Mouse (Mus musculus): Measurements from ENCODE around the gene Mrpl18. TPM values are rescaled to one million over a fixed set of nuclear protein-coding genes. Genes with fewer than 3 reads are reported as not detected.
"Not testable (repeated sequence)": the region's sequence is repeated elsewhere in the genome, so short reads cannot be mapped to it uniquely, and the experiment has no call there.

Mrpl18 gene
- total RNA-seq, 2 experiments from 2014 or later: 60.4 to 66.3 TPM

DNA sequence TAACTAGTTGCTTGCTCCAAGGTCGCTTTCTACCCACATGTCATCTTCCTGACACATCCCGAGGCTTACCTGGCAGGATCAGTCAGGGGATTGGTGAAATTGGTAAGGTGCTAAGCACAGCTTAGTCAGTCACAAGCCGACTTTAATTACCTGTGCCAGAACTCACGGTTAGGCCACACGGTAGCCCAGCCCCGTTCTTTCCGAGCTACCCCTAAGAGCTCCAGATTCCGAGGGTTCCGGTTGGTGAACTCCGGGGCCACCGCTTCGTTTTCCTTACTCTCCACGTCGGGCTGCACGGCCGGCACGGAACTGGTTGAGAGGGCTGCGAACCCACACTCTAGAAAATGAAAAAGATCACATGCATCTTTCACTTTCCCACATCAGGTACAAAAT is 661 bp downstream of the Mrpl18 start, which contains the start of gene Tcp1:
TSS of gene Tcp1 (plus strand) at position 214 of the 393 bp plus-strand sequence.
- no peak for DNase-seq (ENCODE audit: low spot score in 2 of 2)

DNA sequence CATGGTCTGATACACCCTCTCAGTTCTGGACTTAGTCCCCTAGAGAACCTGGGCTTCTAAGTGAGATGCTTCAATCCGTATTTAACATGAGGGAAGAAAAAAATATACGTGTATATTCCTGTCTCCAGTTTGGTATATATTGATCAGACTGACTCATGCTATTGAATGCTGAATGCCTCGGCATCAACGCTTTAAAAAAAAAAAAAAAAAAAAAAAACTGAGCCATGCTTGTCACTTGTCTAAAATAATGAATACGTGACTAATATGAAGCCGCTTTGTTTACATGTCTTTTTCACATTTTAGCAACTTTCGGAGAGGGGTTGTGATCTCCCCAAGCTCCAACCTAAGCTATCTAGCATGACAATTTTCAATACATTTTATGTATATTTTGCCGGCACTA is 5.8 kb downstream of the Mrpl18 start:
- DNase-seq (ENCODE audit: low spot score in 2 of 2): no peak

DNA sequence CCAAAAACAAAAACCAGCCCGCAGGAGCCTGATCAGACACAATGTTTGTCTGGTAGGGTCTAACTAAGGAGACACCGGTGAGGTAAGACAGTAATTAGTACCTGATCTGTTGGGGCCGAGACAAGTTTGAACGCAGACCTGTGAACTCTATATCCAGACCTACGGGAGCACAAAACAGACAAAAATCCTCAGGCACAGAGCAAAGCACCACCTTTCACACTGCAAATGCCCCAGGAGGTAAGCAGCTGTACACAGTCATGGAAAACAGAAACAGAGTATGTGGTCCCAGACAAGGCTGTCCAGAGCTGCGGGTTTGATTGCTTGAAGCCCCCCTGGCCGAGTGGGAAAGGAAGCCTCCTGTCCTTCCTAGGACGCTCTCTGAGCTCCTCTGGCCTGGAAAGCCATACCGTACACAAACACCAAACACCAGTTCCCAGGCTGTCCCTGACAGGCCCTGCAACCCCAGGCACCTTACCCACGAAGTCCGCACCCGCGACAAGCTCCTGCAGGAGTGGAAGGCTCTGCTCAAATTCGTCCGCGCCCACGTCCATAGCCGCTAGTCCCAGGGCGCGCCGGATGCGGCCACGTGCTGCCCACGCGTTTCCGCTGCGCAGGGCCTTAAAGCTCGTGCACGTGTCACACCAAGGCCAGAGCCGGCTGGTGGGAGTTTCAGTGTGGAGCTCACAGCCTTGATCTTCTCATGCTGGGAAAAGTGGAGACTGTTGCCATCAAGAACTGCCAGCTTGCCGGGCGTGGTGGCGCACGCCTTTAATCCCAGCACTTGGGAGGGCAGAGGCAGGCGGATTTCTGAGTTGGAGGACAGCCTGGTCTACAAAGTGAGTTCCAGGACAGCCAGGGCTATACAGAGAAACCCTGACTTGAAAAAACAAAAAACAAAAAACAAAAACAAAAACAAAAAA is 6.5 kb downstream of the Mrpl18 start, which contains the start of gene Pnldc1:
TSS of gene Pnldc1 (minus strand) at position 870 of the 920 bp plus-strand sequence.
- no peak for DNase-seq (ENCODE audit: low spot score in 2 of 2)

DNA sequence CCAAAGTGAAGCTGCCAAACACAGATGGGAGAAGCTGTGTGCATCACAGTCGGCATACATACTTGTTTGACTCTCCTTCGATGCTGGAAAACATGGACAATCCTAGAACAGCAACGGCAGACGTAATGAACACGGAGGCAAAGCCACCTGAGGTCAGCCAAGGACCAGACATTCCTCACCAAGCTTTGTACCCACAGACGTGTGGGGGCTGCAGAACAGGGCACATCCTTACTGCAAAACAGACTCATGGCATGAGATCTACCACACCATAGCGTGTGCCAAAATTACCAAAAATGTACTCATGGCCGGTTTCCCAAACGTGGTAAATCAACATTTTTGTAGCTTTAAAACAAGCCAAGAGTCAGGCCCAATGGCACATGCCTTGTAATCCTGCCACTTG is 9.7 kb downstream of the Mrpl18 start:
- no peak for DNase-seq (ENCODE audit: low spot score in 2 of 2)

DNA sequence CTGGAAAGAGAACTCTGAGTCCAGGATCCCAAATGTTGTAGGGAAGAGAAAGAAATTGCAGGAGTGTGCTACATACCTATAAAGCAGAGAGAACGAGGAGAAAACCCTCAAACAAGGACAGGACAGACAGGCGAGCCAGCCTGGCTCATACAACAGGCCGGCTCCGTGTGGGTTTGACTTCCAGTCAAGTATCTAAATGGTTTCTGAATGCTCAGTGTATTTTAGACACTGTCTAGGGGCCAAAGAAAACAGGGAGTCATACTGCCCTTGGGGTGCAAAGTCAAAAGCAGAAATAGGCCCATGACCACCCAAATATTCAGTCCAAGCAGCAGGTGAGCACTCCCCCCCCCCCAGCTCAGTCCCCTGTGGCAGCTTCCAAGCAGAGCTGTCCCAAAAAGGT is 10.3 kb downstream of the Mrpl18 start:
- DNase-seq (ENCODE audit: low spot score in 2 of 2): no peak

DNA sequence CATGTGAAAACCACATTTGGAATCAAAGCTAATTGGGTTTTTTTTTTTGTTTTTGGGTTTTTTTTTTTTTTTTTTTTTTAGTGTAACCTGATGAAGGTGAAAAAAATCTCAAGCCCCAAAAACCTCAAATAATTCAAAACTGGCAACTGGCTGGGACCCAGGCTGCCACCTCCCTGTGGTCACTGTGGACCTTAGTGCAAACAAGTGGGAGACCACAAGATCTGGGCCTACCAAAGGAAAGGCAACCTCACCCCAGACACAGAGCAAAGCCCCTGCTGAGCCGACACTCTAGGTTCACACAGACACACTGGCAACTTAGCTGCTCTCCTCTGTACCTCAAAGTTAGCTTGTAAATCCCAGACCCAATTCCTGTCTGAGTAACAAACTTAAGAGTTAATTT is 11.8 kb downstream of the Mrpl18 start:
- no peak for DNase-seq (ENCODE audit: low spot score in 2 of 2)

DNA sequence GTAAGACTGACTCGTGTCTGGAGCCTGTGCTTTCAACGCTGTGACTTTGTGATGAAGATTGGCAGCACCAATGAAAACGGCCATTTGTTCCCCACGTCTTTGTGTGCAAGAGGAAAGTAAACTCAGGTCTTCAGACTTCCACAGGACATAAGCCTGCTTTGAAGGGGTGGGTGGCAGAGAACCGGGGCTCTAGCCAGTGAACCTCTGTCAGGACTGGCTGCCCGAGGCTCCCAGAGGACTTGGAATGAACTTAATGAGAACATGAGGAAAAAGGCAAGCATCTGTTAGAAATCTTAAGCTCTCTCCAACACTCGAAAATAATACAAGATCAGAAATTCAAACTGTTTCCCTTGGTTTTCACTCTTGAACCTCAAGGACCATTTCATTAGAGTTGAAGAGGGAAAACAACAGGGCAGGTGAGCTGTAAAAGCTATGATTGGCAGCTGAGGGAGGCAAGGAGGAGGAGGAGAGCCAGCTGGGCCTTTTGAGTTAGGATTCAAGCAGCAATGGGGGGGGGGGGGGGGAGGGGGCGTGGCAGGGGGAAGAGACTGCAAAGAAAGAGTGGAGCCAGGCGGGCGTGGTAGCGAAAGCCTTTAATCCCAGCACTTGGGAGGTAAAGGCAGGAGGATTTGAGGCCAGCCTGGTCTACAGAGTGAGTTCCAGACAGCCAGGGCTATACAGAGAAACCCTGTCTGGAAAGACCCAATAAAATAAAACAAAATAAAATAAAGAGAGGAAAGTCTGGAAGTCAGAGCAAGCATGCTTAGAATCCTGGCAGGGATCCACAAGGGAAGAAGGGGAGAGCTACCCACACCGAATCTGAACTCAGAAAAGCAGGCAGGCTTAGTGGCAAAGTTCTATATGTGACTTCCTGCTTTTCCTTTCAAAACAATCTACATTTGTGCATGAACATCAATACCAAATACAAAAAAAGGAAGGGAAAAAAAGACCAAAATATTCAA is 12.5 kb downstream of the Mrpl18 start:
- no peak for DNase-seq (ENCODE audit: low spot score in 2 of 2)

DNA sequence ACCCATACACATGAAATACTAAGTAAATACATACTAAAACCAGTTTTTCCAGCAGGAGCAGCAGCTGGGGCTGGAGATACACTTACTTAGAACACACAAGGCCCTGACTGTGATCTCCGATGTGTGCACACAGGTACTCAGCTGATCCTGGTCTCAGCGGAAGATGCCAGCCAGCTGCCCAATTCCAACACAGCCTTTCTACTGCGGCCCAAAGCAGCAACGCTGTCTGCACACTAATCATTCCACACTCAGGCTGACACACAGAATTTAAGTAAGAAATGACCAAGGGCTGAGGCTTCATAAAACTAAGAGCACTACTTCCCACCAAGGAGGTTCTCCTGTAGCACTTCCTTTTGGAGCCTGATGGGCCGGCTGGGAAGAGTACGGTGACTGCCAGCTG is 13.9 kb downstream of the Mrpl18 start:
- no peak for DNase-seq (ENCODE audit: low spot score in 2 of 2)

DNA sequence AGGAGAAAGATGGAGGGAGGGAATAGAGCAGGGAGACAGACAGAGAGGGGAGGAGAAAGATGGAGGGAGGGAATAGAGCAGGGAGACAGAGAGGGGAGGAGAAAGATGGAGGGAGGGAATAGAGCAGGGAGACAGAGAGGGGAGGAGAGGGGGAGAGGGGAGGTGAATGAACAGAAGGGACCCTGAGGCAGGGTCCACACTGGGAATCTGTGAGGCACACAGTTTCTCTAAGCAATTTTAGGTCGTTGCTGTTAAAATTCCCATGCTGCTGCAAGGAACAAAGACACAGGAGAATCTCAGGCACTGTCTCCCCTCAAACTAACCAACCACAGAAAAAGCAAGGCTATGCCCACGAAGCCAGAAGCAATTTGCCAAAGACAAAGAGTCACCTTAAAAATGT is 17.5 kb downstream of the Mrpl18 start:
- DNase-seq (ENCODE audit: low spot score in 2 of 2): not testable (repeated sequence)

DNA sequence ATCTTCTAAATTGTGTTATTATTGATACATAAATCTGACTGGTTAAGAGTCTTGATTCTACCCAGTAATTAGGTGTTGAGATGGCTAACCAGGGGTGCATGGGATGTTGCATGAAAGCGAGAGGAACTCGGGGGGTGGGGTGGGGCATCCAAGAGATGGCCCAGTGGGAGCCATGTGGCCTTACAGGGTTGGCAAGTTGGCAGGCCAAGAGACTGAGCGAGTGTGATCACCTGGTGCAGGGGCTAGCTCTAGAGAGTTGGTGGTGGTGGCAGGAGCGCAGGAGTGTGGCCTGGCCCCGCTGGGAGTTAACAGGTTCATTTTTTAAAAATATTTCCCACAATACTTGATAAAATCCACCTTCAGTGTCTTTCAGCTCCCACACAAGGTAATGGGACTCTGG is 18.5 kb downstream of the Mrpl18 start:
- no peak for DNase-seq (ENCODE audit: low spot score in 2 of 2)

DNA sequence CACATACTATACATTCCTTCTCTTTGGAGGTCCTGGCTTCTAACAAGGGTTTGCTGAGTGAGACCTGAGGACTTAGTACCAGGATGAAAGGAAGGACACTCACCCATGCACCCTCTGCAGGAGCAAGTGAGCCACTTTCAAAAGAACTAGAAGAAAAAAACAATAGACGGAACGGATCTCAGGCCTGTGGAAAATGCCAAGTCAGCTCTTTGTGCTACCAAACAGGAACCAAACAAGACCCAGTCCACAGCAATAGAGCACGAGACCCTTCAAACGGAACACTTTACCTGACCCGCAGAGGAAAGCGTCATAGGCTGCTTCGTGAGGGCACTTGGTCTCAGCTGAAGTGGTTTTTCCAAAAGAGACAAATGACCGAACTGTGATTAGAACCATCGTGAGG is 24.1 kb downstream of the Mrpl18 start:
- DNase-seq (ENCODE audit: low spot score in 2 of 2): no peak

DNA sequence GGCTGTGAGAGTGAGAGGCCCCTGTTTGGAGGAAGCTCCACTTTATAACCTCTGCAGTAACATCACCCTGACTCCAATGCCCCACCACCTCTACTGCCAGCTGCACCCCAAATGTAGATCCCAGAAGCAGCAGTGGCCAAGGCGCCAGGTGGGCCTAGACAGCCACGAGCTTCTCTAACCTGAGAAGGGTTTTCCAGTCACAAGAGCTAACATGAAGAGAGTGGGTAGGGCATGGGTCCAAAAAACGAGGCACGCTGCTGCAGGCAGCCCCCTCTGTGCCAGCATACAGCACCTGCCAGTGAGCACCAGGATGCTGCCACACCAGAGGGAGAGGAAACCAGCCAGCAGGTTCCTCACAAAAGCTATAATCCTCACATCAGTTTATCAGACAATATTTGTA is 25.1 kb downstream of the Mrpl18 start:
- DNase-seq (ENCODE audit: low spot score in 2 of 2): no peak

DNA sequence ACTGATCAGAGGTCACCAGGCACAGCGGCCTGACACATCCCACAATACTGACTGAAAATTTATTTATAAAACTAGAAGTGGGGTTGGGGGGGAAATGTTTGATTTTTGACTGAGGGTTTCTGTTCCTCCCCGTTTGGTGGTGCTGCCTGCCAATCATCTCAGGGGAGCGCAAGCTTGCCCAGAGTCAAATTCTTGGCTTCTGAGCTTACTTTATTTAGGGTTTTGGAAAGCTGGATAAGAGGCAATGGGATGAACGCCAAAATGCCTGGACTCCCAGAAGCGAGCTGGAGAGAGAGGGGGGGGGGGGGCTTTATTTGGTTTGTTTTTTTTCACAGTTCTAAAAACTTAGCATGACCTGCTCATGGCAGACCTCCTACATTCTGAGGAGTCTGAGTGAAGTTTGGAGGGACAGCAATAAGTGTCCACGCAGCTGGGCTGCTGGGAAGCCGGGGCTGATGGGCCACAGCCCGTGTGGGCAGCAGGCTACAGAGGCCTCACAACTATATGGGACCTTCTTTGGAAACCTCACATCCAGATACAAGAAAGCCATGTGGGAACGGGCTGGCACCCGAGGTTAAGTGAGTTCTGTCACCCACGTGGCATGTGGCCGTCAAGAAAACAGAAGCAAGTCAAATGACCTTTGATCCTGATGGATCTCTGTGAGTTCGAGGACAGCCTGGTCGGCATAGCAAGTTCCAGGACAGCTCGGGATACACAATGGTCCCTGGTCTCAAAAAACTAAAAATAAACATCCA is 28.9 kb downstream of the Mrpl18 start:
- no peak for DNase-seq (ENCODE audit: low spot score in 2 of 2)

DNA sequence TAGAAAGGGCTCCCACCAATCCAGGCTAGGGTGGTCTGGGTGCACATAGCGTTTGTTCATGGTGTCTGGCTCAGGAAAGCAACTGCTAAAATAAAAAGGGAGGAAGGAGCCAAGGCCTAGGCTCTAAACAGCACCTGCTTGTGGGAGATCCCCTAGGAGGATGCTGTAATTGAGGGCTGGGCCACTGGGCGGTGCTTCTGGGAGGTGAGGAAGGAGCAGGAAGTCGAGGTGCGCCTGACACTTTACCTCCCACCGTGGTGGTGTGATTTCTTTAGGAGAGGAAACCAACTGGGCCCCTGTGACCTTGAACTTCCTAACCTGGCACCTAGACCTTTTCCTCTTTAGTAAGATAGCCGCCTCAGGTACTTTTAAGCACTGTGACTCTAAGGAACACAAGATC is 29.5 kb downstream of the Mrpl18 start:
- DNase-seq (ENCODE audit: low spot score in 2 of 2): no peak

DNA sequence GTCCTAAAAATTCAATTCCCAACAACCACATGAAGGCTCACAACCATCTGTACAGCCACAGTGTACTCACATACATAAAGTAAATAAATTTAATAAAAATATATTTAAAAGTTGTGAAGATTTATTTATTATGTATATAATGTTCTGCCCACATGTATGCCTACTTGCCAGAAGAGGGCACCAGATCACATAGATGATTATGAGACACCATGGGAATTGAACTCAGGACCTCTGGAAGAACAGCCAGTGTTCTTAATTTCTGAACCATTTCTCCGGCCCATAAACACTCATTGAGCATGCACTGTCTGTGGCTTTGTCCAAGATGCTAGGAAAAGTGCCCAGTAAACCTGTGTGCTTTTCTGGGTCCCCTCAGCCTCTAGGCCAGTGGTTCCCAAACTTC is 34.9 kb downstream of the Mrpl18 start:
- no peak for DNase-seq (ENCODE audit: low spot score in 2 of 2)

DNA sequence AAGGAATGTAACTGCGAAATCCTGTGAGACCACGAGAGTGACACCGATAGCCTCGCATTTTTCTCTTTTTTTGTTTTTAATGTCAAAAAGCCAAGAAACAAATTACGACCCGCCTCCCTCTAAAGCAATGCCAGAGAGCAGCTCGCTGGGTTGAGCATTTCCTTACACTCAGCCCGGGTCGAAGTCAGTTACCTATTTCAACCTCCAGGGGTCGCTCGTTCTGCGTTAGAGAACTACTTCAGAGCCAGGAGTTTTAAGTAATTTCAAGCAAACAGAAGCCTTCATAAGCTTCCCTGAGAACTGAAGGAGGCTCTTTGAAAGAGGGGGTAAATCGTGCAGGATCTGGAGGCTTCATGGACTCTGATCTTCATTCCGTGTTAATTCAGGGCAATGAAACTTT is 36.0 kb downstream of the Mrpl18 start:
- peak; percentile 84 to 86 for DNase-seq (ENCODE audit: low spot score in 2 of 2)

DNA sequence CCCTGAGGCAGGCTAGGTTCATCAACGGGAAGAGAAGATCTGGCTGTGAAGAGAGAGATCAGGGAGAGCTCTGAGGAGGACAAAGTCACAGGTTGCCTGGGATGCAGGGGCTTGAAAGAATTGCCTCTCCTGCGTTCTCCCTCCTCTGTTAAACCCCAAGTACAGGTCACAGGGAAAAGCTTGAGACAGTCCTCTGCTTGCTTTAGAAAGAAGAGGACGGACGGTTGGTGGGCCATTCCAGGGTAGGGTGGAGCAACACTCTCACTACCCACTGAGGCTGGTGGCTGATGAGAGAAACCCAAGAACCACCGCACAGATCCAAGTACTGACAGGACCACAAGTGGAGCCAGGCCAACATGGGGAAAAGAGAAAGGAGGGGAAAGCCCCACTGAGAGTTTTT is 40.4 kb downstream of the Mrpl18 start, which contains the start of gene Mrgprh:
TSS of gene Mrgprh (plus strand) at position 301 of the 400 bp plus-strand sequence.
- no peak for DNase-seq (ENCODE audit: low spot score in 2 of 2)

DNA sequence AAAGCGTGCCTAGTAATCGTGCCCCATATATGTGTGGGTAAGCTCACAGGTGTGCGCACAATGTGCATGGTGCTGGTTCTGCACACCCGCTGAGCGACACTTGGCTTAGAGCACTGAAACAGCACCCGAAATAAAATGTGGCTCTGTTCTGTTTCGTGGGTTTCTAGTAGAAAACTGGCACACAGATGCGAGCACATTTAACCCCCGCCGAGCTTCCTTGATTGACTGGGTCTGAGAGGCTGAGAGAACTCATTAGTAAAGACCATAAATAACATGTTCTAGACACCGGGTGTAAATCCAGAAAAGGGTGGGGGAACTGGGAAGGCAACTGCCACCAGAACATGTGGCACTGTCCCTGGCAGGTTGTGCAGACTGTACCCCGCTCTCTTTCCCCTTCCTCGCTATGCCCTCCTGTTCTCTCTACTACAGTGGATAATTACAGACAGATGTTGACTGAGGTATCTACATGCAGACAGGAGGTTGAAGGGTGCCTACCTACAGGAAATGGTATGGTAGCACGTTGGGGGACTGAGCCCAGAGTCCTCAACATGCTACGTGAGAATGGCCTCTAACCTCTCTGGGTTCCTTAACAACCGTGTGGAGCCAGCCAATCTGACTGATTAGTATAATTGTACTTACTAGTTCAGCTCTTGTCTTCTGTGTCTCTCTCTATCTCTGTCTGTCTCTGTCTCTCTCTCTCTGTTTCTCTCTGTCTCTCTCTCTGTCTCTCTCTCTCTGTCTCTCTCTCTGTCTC is 43.7 kb downstream of the Mrpl18 start:
- DNase-seq (ENCODE audit: low spot score in 2 of 2): peak in 1 of 2 experiments; percentile 36

DNA sequence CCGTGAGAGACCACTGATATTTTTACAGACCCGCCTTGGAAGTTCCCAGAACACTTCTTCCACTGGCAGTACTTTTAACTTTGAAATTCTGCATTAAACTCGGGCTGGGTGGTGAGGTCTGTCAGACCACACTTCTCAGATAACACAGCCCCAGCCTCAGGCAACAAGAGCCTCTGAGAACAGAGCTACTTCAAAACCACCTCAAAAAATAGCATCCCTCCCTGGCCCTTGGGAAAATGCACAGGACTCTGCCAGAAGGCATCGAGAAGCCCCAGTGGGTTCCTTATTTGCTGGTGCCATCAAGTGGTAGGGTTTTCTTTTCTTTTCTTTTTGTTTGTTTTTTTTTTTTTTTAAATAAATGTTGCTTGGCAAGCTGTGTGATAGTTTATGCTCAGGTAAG is 47.5 kb downstream of the Mrpl18 start:
- DNase-seq (ENCODE audit: low spot score in 2 of 2): no peak

DNA sequence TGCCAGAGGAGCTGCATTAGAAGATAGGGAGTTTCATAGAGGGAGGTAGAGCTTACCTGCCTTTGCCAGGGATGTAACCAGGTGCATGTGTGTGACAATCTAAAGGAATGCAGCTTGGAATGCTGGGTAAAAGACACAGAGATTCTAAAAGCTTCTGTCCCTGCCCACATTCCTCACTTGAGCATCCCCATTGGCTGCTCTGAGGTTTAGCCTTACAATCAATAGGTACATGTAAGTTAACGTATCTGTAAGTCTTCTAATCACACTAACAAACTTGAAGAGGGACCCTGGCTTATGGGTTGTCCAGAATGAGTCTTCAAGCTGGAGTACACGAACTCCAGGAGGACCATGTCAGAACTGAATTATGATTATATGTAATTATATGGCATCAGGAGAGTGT is 48.1 kb downstream of the Mrpl18 start, which contains the start of gene Mas1:
TSS of gene Mas1 (minus strand) at position 101 of the 400 bp plus-strand sequence.
- DNase-seq (ENCODE audit: low spot score in 2 of 2): no peak

Measured in left cerebral cortex, adult 18-20 months (tissue).